Mouse (Mus musculus): ENCODE data around the gene Msrb2. TPM values are rescaled to one million over a fixed set of nuclear protein-coding genes. Genes with fewer than 3 reads are reported as not detected.

Gene Msrb2
- total RNA-seq (2015; ENCODE audit: low replicate concordance), result 9.4 TPM in 1 of 2 replicates, not detected in the other
- 0.61 and 2.1 TPM in 2 replicates for total RNA-seq (2017; ENCODE audit: low replicate concordance)

GRCm38 (mm10) chr2:19371390-19372158 is at the start of gene Msrb2:
TSS of gene Msrb2 (plus strand) at chr2:19371440.
- peak; percentile 75 for ATAC-seq (replicated peaks; ENCODE audit: low FRiP score, poor library complexity, severe bottlenecking)

- no peak for ATAC-seq (replicated peaks; ENCODE audit: low FRiP score, poor library complexity, severe bottlenecking)
Measured at GRCm38 (mm10) chr2:19322448-19322847, 48.8 kb upstream of the Msrb2 start.

GRCm38 (mm10) chr2:19326376-19326775 is 44.9 kb upstream of the Msrb2 start:
- ATAC-seq (replicated peaks; ENCODE audit: low FRiP score, poor library complexity, severe bottlenecking), result no peak

GRCm38 (mm10) chr2:19327811-19328210 is 43.4 kb upstream of the Msrb2 start:
- ATAC-seq (replicated peaks; ENCODE audit: low FRiP score, poor library complexity, severe bottlenecking), result no peak

- no peak for ATAC-seq (replicated peaks; ENCODE audit: low FRiP score, poor library complexity, severe bottlenecking)
Measured at GRCm38 (mm10) chr2:19343901-19344635, 27.2 kb upstream of the Msrb2 start.

- ATAC-seq (replicated peaks; ENCODE audit: low FRiP score, poor library complexity, severe bottlenecking), result no peak
Measured at GRCm38 (mm10) chr2:19344636-19345413, 26.4 kb upstream of the Msrb2 start.

- no peak for ATAC-seq (replicated peaks; ENCODE audit: low FRiP score, poor library complexity, severe bottlenecking)
Measured at GRCm38 (mm10) chr2:19345414-19345964, 25.8 kb upstream of the Msrb2 start.

- no peak for ATAC-seq (replicated peaks; ENCODE audit: low FRiP score, poor library complexity, severe bottlenecking)
Measured at GRCm38 (mm10) chr2:19348454-19348853, 22.8 kb upstream of the Msrb2 start.

GRCm38 (mm10) chr2:19350167-19350566 is 21.1 kb upstream of the Msrb2 start:
- no peak for ATAC-seq (replicated peaks; ENCODE audit: low FRiP score, poor library complexity, severe bottlenecking)

GRCm38 (mm10) chr2:19351615-19352253 is 19.5 kb upstream of the Msrb2 start:
- ATAC-seq (replicated peaks; ENCODE audit: low FRiP score, poor library complexity, severe bottlenecking), result no peak

- no peak for ATAC-seq (replicated peaks; ENCODE audit: low FRiP score, poor library complexity, severe bottlenecking)
Measured at GRCm38 (mm10) chr2:19353158-19353557, 18.1 kb upstream of the Msrb2 start.

- ATAC-seq (replicated peaks; ENCODE audit: low FRiP score, poor library complexity, severe bottlenecking), result no peak
Measured at GRCm38 (mm10) chr2:19362880-19363279, 8.4 kb upstream of the Msrb2 start.

- no peak for ATAC-seq (replicated peaks; ENCODE audit: low FRiP score, poor library complexity, severe bottlenecking)
Measured at GRCm38 (mm10) chr2:19366426-19366825, 4.8 kb upstream of the Msrb2 start.

GRCm38 (mm10) chr2:19367114-19367513 is 4.1 kb upstream of the Msrb2 start:
- no peak for ATAC-seq (replicated peaks; ENCODE audit: low FRiP score, poor library complexity, severe bottlenecking)

GRCm38 (mm10) chr2:19373695-19374094 is 2.5 kb downstream of the Msrb2 start:
- ATAC-seq (replicated peaks; ENCODE audit: low FRiP score, poor library complexity, severe bottlenecking), result no peak

GRCm38 (mm10) chr2:19380446-19380950 is 9.3 kb downstream of the Msrb2 start:
- no peak for ATAC-seq (replicated peaks; ENCODE audit: low FRiP score, poor library complexity, severe bottlenecking)

GRCm38 (mm10) chr2:19380986-19381385 is 9.7 kb downstream of the Msrb2 start:
- ATAC-seq (replicated peaks; ENCODE audit: low FRiP score, poor library complexity, severe bottlenecking), result no peak

GRCm38 (mm10) chr2:19382206-19382605 is 11.0 kb downstream of the Msrb2 start:
- ATAC-seq (replicated peaks; ENCODE audit: low FRiP score, poor library complexity, severe bottlenecking), result no peak

- ATAC-seq (replicated peaks; ENCODE audit: low FRiP score, poor library complexity, severe bottlenecking), result no peak
Measured at GRCm38 (mm10) chr2:19383006-19383405, 11.8 kb downstream of the Msrb2 start.
